Mouse (Mus musculus): ENCODE results near the gene Slc7a1. TPM values are rescaled to one million over a fixed set of nuclear protein-coding genes. Genes with fewer than 3 reads are reported as not detected.
A peak's percentile ranks its signal among the peaks of the same experiment; 100 is the strongest.

Gene Slc7a1
- polyA plus RNA-seq, 1 experiment, result 5.9 TPM

- WGBS, result 93% methylated on average over 5 of the region's 5 CpGs
- Histone ChIP-seq H3K4me1 (ENCODE audit: control insufficient read depth, insufficient read depth, low read length) (no peaks in the 10 kb centered on the region), H3K4me3 (replicated peaks; ENCODE audit: extremely low read depth, low read depth, low read length) (no peak overlapping the region)
- no peak for DNase-seq
- no peak for TF ChIP-seq POLR2A (IDR thresholded peaks at IDR 0.05; ENCODE audit: borderline replicate concordance, extremely low read depth, low read depth, low read length)
- no peak for TF ChIP-seq CTCF (IDR thresholded peaks at IDR 0.05; ENCODE audit: insufficient read depth, low read length)
Observed at GRCm38 (mm10) chr5:148314931-148315330, 84.8 kb downstream of the Slc7a1 start.

GRCm38 (mm10) chr5:148312443-148312842 is 87.3 kb downstream of the Slc7a1 start:
- H3K4me3 ChIP-seq (replicated peaks; ENCODE audit: extremely low read depth, low read depth, low read length), result no peak overlapping the region
- H3K4me1 ChIP-seq (ENCODE audit: control insufficient read depth, insufficient read depth, low read length), result no peaks in the 10 kb centered on the region
- TF ChIP-seq POLR2A (IDR thresholded peaks at IDR 0.05; ENCODE audit: borderline replicate concordance, extremely low read depth, low read depth, low read length), result no peak
- TF ChIP-seq CTCF (IDR thresholded peaks at IDR 0.05; ENCODE audit: insufficient read depth, low read length), result no peak
- no peak for DNase-seq
- 54% methylated on average over 2 of the region's 2 CpGs for WGBS

- no peak for DNase-seq
- H3K4me1 ChIP-seq (ENCODE audit: control insufficient read depth, insufficient read depth, low read length), result no peaks in the 10 kb centered on the region
- 38% methylated on average over 10 of the region's 10 CpGs for WGBS
- H3K4me3 ChIP-seq (replicated peaks; ENCODE audit: extremely low read depth, low read depth, low read length), result peak overlapping the region; percentile 68
- TF ChIP-seq CTCF (IDR thresholded peaks at IDR 0.05; ENCODE audit: insufficient read depth, low read length) (peak; percentile 38), POLR2A (IDR thresholded peaks at IDR 0.05; ENCODE audit: borderline replicate concordance, extremely low read depth, low read depth, low read length) (no peak)
Observed at GRCm38 (mm10) chr5:148310790-148311189, 88.9 kb downstream of the Slc7a1 start.

- 89% methylated on average over 2 of the region's 2 CpGs for WGBS
- DNase-seq, result no peak
- no peaks in the 10 kb centered on the region for H3K4me1 ChIP-seq (ENCODE audit: control insufficient read depth, insufficient read depth, low read length)
- TF ChIP-seq POLR2A (IDR thresholded peaks at IDR 0.05; ENCODE audit: borderline replicate concordance, extremely low read depth, low read depth, low read length), result no peak
- TF ChIP-seq CTCF (IDR thresholded peaks at IDR 0.05; ENCODE audit: insufficient read depth, low read length), result no peak
- no peak overlapping the region for H3K4me3 ChIP-seq (replicated peaks; ENCODE audit: extremely low read depth, low read depth, low read length)
Observed at GRCm38 (mm10) chr5:148304112-148304511, 95.6 kb downstream of the Slc7a1 start.

GRCm38 (mm10) chr5:148302968-148303367 is 96.7 kb downstream of the Slc7a1 start:
- DNase-seq, result no peak
- TF ChIP-seq CTCF (IDR thresholded peaks at IDR 0.05; ENCODE audit: insufficient read depth, low read length) (no peak), POLR2A (IDR thresholded peaks at IDR 0.05; ENCODE audit: borderline replicate concordance, extremely low read depth, low read depth, low read length) (no peak)
- WGBS, result 77% methylated on average over 11 of the region's 11 CpGs
- H3K4me1 ChIP-seq (ENCODE audit: control insufficient read depth, insufficient read depth, low read length), result no peaks in the 10 kb centered on the region
- H3K4me3 ChIP-seq (replicated peaks; ENCODE audit: extremely low read depth, low read depth, low read length), result peak overlapping the region; percentile 34

- WGBS, result 85% methylated on average over 7 of the region's 7 CpGs
- DNase-seq, result no peak
Observed at GRCm38 (mm10) chr5:148293346-148293745, 106.4 kb downstream of the Slc7a1 start.

GRCm38 (mm10) chr5:148292862-148293261 is 106.8 kb downstream of the Slc7a1 start:
- DNase-seq, result no peak
- Histone ChIP-seq H3K4me1 (ENCODE audit: control insufficient read depth, insufficient read depth, low read length) (no peaks in the 10 kb centered on the region), H3K4me3 (replicated peaks; ENCODE audit: extremely low read depth, low read depth, low read length) (no peak overlapping the region)
- TF ChIP-seq POLR2A (IDR thresholded peaks at IDR 0.05; ENCODE audit: borderline replicate concordance, extremely low read depth, low read depth, low read length), result no peak
- no peak for TF ChIP-seq CTCF (IDR thresholded peaks at IDR 0.05; ENCODE audit: insufficient read depth, low read length)
- 69% methylated on average over 7 of the region's 7 CpGs for WGBS

More at GRCm38 (mm10) chr5:148293346-148293745, 106.4 kb downstream of the Slc7a1 start:
- Histone ChIP-seq H3K4me1 (ENCODE audit: control insufficient read depth, insufficient read depth, low read length) (no peaks in the 10 kb centered on the region), H3K4me3 (replicated peaks; ENCODE audit: extremely low read depth, low read depth, low read length) (no peak overlapping the region)
- TF ChIP-seq CTCF (IDR thresholded peaks at IDR 0.05; ENCODE audit: insufficient read depth, low read length) (peak; percentile 59), POLR2A (IDR thresholded peaks at IDR 0.05; ENCODE audit: borderline replicate concordance, extremely low read depth, low read depth, low read length) (no peak)

GRCm38 (mm10) chr5:148289951-148290350 is 109.8 kb downstream of the Slc7a1 start:
- Histone ChIP-seq H3K4me3 (replicated peaks; ENCODE audit: extremely low read depth, low read depth, low read length) (no peak overlapping the region), H3K4me1 (ENCODE audit: control insufficient read depth, insufficient read depth, low read length) (no peaks in the 10 kb centered on the region)
- TF ChIP-seq POLR2A (IDR thresholded peaks at IDR 0.05; ENCODE audit: borderline replicate concordance, extremely low read depth, low read depth, low read length) (no peak), CTCF (IDR thresholded peaks at IDR 0.05; ENCODE audit: insufficient read depth, low read length) (no peak)
- WGBS, result 67% methylated on average over 7 of the region's 7 CpGs
- no peak for DNase-seq

GRCm38 (mm10) chr5:148288804-148289203 is 110.9 kb downstream of the Slc7a1 start:
- TF ChIP-seq CTCF (IDR thresholded peaks at IDR 0.05; ENCODE audit: insufficient read depth, low read length) (no peak), POLR2A (IDR thresholded peaks at IDR 0.05; ENCODE audit: borderline replicate concordance, extremely low read depth, low read depth, low read length) (no peak)
- DNase-seq, result no peak
- no peaks in the 10 kb centered on the region for H3K4me1 ChIP-seq (ENCODE audit: control insufficient read depth, insufficient read depth, low read length)
- H3K4me3 ChIP-seq (replicated peaks; ENCODE audit: extremely low read depth, low read depth, low read length), result no peak overlapping the region
- WGBS, result 72% methylated on average over 18 of the region's 18 CpGs

GRCm38 (mm10) chr5:148287529-148287928 is 112.2 kb downstream of the Slc7a1 start:
- TF ChIP-seq CTCF (IDR thresholded peaks at IDR 0.05; ENCODE audit: insufficient read depth, low read length) (no peak), POLR2A (IDR thresholded peaks at IDR 0.05; ENCODE audit: borderline replicate concordance, extremely low read depth, low read depth, low read length) (no peak)
- 90% methylated on average over 5 of the region's 5 CpGs for WGBS

More at GRCm38 (mm10) chr5:148287529-148287928, 112.2 kb downstream of the Slc7a1 start:
- Histone ChIP-seq H3K4me1 (ENCODE audit: control insufficient read depth, insufficient read depth, low read length) (no peaks in the 10 kb centered on the region), H3K4me3 (replicated peaks; ENCODE audit: extremely low read depth, low read depth, low read length) (no peak overlapping the region)
- no peak for DNase-seq

All from lung, adult 2 months (tissue).